Mouse (Mus musculus) left cerebral cortex, adult 9 months (tissue): ENCODE measurements around the gene Sod1.

Experiments used
- DNase-seq, 2 experiments: peaks; one replicate each; pipeline ENCODE4 v3.0.0; 2022; ENCODE audit warnings: low spot score in 2 of 2

The Sod1 gene

GRCm38 (mm10) chr16:90258950-90259349 is 38.4 kb downstream of the Sod1 start:
- no peak for DNase-seq

GRCm38 (mm10) chr16:90259623-90260022 is 39.1 kb downstream of the Sod1 start:
- DNase-seq, result no peak

- no peak for DNase-seq
Measured at GRCm38 (mm10) chr16:90260097-90260496, 39.5 kb downstream of the Sod1 start.

DNA sequence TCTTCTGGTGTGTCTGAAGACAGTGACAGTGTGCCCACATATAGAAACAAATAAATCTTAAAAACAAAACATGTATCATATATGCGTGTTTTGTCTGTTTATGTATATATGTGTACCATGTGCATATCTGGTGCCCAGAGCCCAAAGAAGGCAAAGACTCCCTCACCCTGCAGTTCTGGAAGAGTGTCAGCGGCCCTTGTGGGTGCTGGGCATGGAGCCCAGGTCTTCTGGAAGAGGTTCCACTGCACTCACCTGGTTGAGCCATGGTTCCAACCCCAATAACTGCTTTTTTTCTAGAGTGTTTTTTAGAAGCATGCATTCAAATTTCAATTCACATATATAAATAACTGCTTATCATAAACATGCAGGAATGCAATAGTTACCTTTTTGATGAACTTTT is 41.2 kb downstream of the Sod1 start:
- no peak for DNase-seq

- no peak for DNase-seq
Measured at GRCm38 (mm10) chr16:90264021-90264420, 43.5 kb downstream of the Sod1 start.

GRCm38 (mm10) chr16:90265106-90265505 is 44.6 kb downstream of the Sod1 start:
- no peak for DNase-seq

DNA sequence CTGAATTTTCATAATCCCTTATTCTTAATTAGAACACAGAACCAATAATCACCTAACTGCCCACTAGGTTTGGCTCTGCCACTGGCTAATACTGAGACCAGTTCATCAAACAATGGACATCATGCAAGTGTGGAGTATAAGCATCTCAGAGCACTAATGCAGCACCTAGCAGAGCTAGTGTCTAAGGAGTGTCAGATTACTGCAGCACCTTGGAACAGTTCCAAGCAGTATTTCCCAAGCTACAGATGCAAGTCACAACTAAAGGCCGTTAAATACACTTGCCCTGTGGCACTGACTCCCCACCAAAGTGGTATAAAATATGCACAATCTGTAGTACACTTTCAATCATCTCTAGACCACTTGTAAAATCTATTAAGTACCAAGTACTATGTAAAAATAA is 46.0 kb downstream of the Sod1 start:
- DNase-seq, result no peak

- no peak for DNase-seq
Measured at GRCm38 (mm10) chr16:90275521-90275920, 55.0 kb downstream of the Sod1 start.
